Mouse (Mus musculus) midbrain, embryonic 15.5 days (tissue): ENCODE results near the gene Agap3. TPM values are rescaled to one million over a fixed set of nuclear protein-coding genes. Genes with fewer than 3 reads are reported as not detected.

ENCODE experiments used
- ATAC-seq: fragments of 200-750 bp; cut with Nextera tagmentation; replicated peaks from 2 replicates; pipeline ENCODE4 v1.8.0; 2017; ENCODE audit warnings: moderate TSS enrichment
- H3K27ac ChIP-seq: fragments of 300-500 bp; sonication (generic); 2 replicates; pipeline ENCODE4 v1.5.1; 2015; ENCODE audit warnings: mild to moderate bottlenecking, inconsistent platforms
- H3K27me3 ChIP-seq: fragments of 300-500 bp; sonication (generic); replicated peaks from 2 replicates; pipeline ENCODE4 v1.6.1; 2015; ENCODE audit warnings: inconsistent platforms
- H3K36me3 ChIP-seq: fragments of 300-500 bp; sonication (generic); replicated peaks from 2 replicates; pipeline ENCODE4 v1.6.1; 2015; ENCODE audit warnings: inconsistent platforms
- H3K4me1 ChIP-seq: fragments of 300-500 bp; sonication (generic); 2 replicates; pipeline ENCODE4 v1.6.1; 2015; ENCODE audit warnings: inconsistent platforms
- H3K4me2 ChIP-seq: fragments of 300-500 bp; sonication (generic); 2 replicates; pipeline ENCODE4 v1.6.1; 2015; ENCODE audit warnings: inconsistent platforms, mild to moderate bottlenecking, moderate library complexity
- H3K4me3 ChIP-seq: fragments of 300-500 bp; sonication (generic); 2 replicates; pipeline ENCODE4 v1.5.1; 2015; ENCODE audit warnings: mild to moderate bottlenecking, inconsistent platforms
- H3K9ac ChIP-seq: fragments of 300-500 bp; sonication (generic); 2 replicates; pipeline ENCODE4 v1.6.1; 2015; ENCODE audit warnings: mild to moderate bottlenecking, inconsistent platforms
- H3K9me3 ChIP-seq: fragments of 300-500 bp; sonication (generic); 2 replicates; pipeline ENCODE4 v1.6.1; 2016; ENCODE audit warnings: inconsistent platforms
- WGBS: fragments of 180-500 bp; shearing (Covaris S2); methylation state at CpG from one replicate; pipeline ENCODE4 v1.1.7; 2015; ENCODE audit warnings: mixed read lengths; 5-methylcytosine and 5-hydroxymethylcytosine counted together
- polyA plus RNA-seq: library from polyadenylated mRNA; unstranded; fragments of >200 nt; fragmentation: Nextera tagmentation; extraction: Ambion mirVana; gene quantifications from 2 replicates; pipeline ENCODE4 v1.2.1, GENCODE M21; 2015

The Agap3 gene
- polyA plus RNA-seq, 1 experiment from 2014 or later, result 122 TPM

- Histone ChIP-seq H3K36me3 (0 out of 2 replicates have a peak, but pooled peaks cover 4% of the 10 kb centered on the region), H3K9ac (peak overlapping the region; percentile 88), H3K27me3 (no peaks in the 10 kb centered on the region), H3K27ac (peak overlapping the region; percentile 90; the same call in 1 of the 2 replicates), H3K4me1 (peaks cover 42% of the 10 kb centered on the region), H3K9me3 (no peaks in the 10 kb centered on the region), H3K4me3 (peak overlapping the region; percentile 87), H3K4me2 (peak overlapping the region; percentile 82)
- ATAC-seq, result no peak
- 16% methylated on average over 2 of the region's 2 CpGs for WGBS
These were observed 2.0 kb downstream of the Agap3 start for GRCm38 (mm10) chr5:24453985-24454303.

GRCm38 (mm10) chr5:24455076-24455475 is 3.1 kb downstream of the Agap3 start:
- WGBS, result 63% methylated on average over 3 of the region's 3 CpGs
- 0 out of 2 replicates have a peak overlapping the region, but pooled peaks have one; percentile 0 for H3K27ac ChIP-seq
- H3K9ac ChIP-seq, result peak overlapping the region; percentile 16; the same call in 1 of the 2 replicates

GRCm38 (mm10) chr5:24455613-24456012 is 3.6 kb downstream of the Agap3 start:
- ATAC-seq, result no peak
- WGBS, result 48% methylated on average over 7 of the region's 7 CpGs
- 0 out of 2 replicates have a peak overlapping the region, but pooled peaks have one; percentile 0 for H3K27ac ChIP-seq
- no peaks in the 10 kb centered on the region for H3K9me3 ChIP-seq
- H3K4me1 ChIP-seq, result peaks cover 42% of the 10 kb centered on the region
- H3K4me2 ChIP-seq, result peak overlapping the region; percentile 82
- peak overlapping the region; percentile 16; the same call in 1 of the 2 replicates for H3K9ac ChIP-seq
- H3K27me3 ChIP-seq, result no peaks in the 10 kb centered on the region
- 0 out of 2 replicates have a peak, but pooled peaks cover 4% of the 10 kb centered on the region for H3K36me3 ChIP-seq
- H3K4me3 ChIP-seq, result no peak overlapping the region

More at GRCm38 (mm10) chr5:24455076-24455475, 3.1 kb downstream of the Agap3 start:
- no peak for ATAC-seq
- H3K4me3 ChIP-seq, result no peak overlapping the region
- no peaks in the 10 kb centered on the region for H3K27me3 ChIP-seq
- peak overlapping the region; percentile 82 for H3K4me2 ChIP-seq
- peaks cover 42% of the 10 kb centered on the region for H3K4me1 ChIP-seq
- 0 out of 2 replicates have a peak, but pooled peaks cover 4% of the 10 kb centered on the region for H3K36me3 ChIP-seq
- H3K9me3 ChIP-seq, result no peaks in the 10 kb centered on the region

- Histone ChIP-seq H3K27ac (0 out of 2 replicates have a peak overlapping the region, but pooled peaks have one; percentile 11), H3K9me3 (no peaks in the 10 kb centered on the region), H3K4me1 (peaks cover 36% of the 10 kb centered on the region), H3K36me3 (0 out of 2 replicates have a peak, but pooled peaks cover under 1% of the 10 kb centered on the region), H3K9ac (peak overlapping the region; percentile 12; the same call in 1 of the 2 replicates), H3K4me3 (no peak overlapping the region), H3K27me3 (no peaks in the 10 kb centered on the region), H3K4me2 (no peak overlapping the region)
- 26% methylated on average over 12 of the region's 12 CpGs for WGBS
- ATAC-seq, result no peak
These were observed 14.8 kb downstream of the Agap3 start for GRCm38 (mm10) chr5:24466762-24467161.

- Histone ChIP-seq H3K36me3 (no peaks in the 10 kb centered on the region), H3K9ac (no peak overlapping the region), H3K9me3 (no peaks in the 10 kb centered on the region), H3K27me3 (0 out of 2 replicates have a peak, but pooled peaks cover 3% of the 10 kb centered on the region), H3K27ac (no peak overlapping the region), H3K4me1 (peaks cover 54% of the 10 kb centered on the region), H3K4me3 (no peak overlapping the region), H3K4me2 (no peak overlapping the region)
- 11% methylated on average over 5 of the region's 5 CpGs for WGBS
- ATAC-seq, result peak; percentile 72
These were observed 18.6 kb downstream of the Agap3 start for GRCm38 (mm10) chr5:24470600-24470999.

- Histone ChIP-seq H3K4me3 (no peak overlapping the region), H3K4me2 (no peak overlapping the region), H3K4me1 (peaks cover 31% of the 10 kb centered on the region), H3K27me3 (0 out of 2 replicates have a peak, but pooled peaks cover 3% of the 10 kb centered on the region), H3K9me3 (no peaks in the 10 kb centered on the region), H3K36me3 (peaks cover 2% of the 10 kb centered on the region; the same call in 1 of the 2 replicates), H3K9ac (no peak overlapping the region), H3K27ac (no peak overlapping the region)
- 33% methylated on average over 7 of the region's 7 CpGs for WGBS
- ATAC-seq, result no peak
These were observed 21.1 kb downstream of the Agap3 start for GRCm38 (mm10) chr5:24472884-24473619.

- Histone ChIP-seq H3K36me3 (peaks cover 8% of the 10 kb centered on the region; the same call in 1 of the 2 replicates), H3K27ac (no peak overlapping the region), H3K9ac (peak overlapping the region; percentile 7; the same call in 1 of the 2 replicates), H3K4me3 (peak overlapping the region; percentile 29), H3K4me1 (peaks cover 31% of the 10 kb centered on the region), H3K27me3 (0 out of 2 replicates have a peak, but pooled peaks cover 3% of the 10 kb centered on the region), H3K9me3 (no peaks in the 10 kb centered on the region), H3K4me2 (peak overlapping the region; percentile 52)
- peak; percentile 12; the same call in 1 of the 2 replicates for ATAC-seq
- WGBS, result 4% methylated on average over 76 of the region's 77 CpGs
These were observed 22.2 kb downstream of the Agap3 start for GRCm38 (mm10) chr5:24474025-24474722.

GRCm38 (mm10) chr5:24474723-24475261 is 22.8 kb downstream of the Agap3 start:
- Histone ChIP-seq H3K27me3 (0 out of 2 replicates have a peak, but pooled peaks cover 3% of the 10 kb centered on the region), H3K36me3 (peaks cover 8% of the 10 kb centered on the region; the same call in 1 of the 2 replicates), H3K9me3 (no peaks in the 10 kb centered on the region), H3K4me3 (peak overlapping the region; percentile 29), H3K27ac (no peak overlapping the region), H3K9ac (peak overlapping the region; percentile 7; the same call in 1 of the 2 replicates), H3K4me1 (peaks cover 31% of the 10 kb centered on the region), H3K4me2 (peak overlapping the region; percentile 52)
- no peak for ATAC-seq
- WGBS, result 4% methylated on average over 67 of the region's 67 CpGs

- no peak overlapping the region for H3K4me2 ChIP-seq
- no peaks in the 10 kb centered on the region for H3K9me3 ChIP-seq
- 82% methylated on average over 6 of the region's 6 CpGs for WGBS
- peaks cover 27% of the 10 kb centered on the region for H3K4me1 ChIP-seq
- no peak overlapping the region for H3K27ac ChIP-seq
- H3K4me3 ChIP-seq, result no peak overlapping the region
- no peak overlapping the region for H3K9ac ChIP-seq
- no peak for ATAC-seq
- H3K27me3 ChIP-seq, result 0 out of 2 replicates have a peak, but pooled peaks cover 3% of the 10 kb centered on the region
- peaks cover 10% of the 10 kb centered on the region; the same call in 1 of the 2 replicates for H3K36me3 ChIP-seq
These were observed 23.7 kb downstream of the Agap3 start for GRCm38 (mm10) chr5:24475476-24476241.

GRCm38 (mm10) chr5:24477909-24478308 is 25.9 kb downstream of the Agap3 start:
- peaks cover 42% of the 10 kb centered on the region for H3K4me1 ChIP-seq
- no peak overlapping the region for H3K4me3 ChIP-seq
- no peak for ATAC-seq
- H3K4me2 ChIP-seq, result no peak overlapping the region
- H3K9ac ChIP-seq, result no peak overlapping the region
- peaks cover 12% of the 10 kb centered on the region; the same call in 1 of the 2 replicates for H3K36me3 ChIP-seq
- no peaks in the 10 kb centered on the region for H3K9me3 ChIP-seq
- no peak overlapping the region for H3K27ac ChIP-seq
- 87% methylated on average over 9 of the region's 9 CpGs for WGBS
- H3K27me3 ChIP-seq, result 0 out of 2 replicates have a peak, but pooled peaks cover 3% of the 10 kb centered on the region

GRCm38 (mm10) chr5:24481647-24482046 is 29.7 kb downstream of the Agap3 start:
- ATAC-seq, result peak; percentile 25
- WGBS, result 3% methylated on average over 4 of the region's 4 CpGs
- H3K36me3 ChIP-seq, result peaks cover 17% of the 10 kb centered on the region; the same call in 1 of the 2 replicates
- H3K4me2 ChIP-seq, result no peak overlapping the region
- peaks cover 43% of the 10 kb centered on the region for H3K4me1 ChIP-seq
- no peak overlapping the region for H3K4me3 ChIP-seq
- H3K9me3 ChIP-seq, result no peaks in the 10 kb centered on the region
- H3K27ac ChIP-seq, result no peak overlapping the region
- H3K27me3 ChIP-seq, result no peaks in the 10 kb centered on the region
- no peak overlapping the region for H3K9ac ChIP-seq
